Mouse (Mus musculus): ENCODE measurements around the gene Ddah1. TPM values are rescaled to one million over a fixed set of nuclear protein-coding genes. Genes with fewer than 3 reads are reported as not detected.

The Ddah1 gene
- total RNA-seq (2023): not detected

DNA sequence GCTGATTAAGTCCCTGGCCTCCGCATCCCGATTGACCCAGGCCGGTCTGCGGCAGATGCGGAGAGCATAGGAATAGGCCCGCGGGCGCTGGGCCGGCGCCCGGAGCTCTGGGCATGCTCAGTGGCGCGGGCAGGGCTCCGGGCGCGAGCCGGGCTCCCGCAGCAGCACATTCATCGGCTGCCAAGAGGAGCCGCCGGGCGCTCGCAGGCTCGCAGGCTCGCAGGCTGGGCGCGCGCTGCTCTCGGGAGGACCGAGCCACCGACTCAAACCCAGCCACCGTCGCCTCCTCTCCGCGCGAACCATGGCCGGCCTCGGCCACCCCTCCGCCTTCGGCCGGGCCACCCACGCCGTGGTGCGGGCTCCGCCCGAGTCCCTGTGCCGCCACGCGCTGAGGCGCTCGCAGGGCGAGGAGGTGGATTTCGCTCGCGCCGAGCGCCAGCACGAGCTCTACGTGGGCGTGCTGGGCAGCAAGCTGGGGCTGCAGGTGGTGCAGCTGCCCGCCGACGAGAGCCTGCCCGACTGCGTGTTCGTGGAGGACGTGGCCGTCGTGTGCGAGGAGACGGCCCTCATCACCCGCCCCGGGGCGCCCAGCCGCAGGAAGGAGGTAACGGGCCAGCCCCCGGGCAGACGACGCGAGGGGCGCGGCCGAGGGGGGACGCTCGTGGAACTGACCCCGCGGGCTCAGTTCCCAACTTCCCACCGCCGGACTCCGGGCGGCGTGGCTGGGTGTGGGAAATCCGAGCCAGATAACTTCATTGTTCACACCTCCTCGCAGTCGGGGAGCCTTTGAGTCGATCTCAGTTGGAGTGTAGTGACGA is at the start of gene Ddah1:
Gene Ddah1, plus strand, starts transcription at position 115 of the 818 bp plus-strand sequence.

DNA sequence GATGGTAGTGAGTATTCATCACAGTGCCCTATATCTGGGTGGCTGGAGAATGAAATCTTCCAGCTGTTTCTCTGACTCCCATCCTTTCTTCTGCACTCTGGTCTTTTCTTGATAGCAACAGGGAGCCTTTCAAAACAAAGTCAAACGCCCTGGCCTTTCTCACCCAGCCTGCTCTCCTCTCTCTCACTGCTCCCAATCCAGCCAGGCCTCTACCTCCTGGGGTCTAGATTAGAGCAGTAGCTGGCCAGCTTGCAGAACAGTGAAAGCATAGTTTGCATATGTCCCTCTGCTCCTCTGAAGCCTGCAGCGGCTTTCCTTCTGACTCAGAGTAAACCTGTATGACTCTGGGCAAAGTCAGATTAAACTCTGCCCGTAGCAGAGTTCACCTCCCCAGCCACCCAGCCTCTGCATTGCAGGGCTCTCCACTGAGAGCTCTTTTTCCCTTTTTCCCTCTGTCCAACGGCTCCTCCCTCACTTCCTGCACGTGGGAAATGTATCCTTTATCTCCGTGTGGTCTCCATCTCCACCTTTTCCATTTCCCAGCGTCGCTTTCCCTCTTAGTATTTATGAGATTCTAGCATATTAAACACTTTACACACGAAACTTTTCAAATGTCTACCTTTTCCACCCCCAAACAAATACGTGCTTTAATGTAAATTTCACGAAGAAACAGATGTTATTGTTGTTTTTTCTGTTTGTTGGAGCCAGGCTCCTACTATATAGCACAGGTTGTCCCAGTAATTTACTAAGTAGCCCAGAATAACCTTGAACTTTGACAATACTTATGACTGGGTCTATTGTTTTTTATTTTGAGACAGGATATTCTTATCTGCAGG is 163.8 kb downstream of the Ddah1 start, which contains the start of gene Bcl10:
Gene Bcl10, plus strand, starts transcription at position 786 of the 836 bp plus-strand sequence.

DNA sequence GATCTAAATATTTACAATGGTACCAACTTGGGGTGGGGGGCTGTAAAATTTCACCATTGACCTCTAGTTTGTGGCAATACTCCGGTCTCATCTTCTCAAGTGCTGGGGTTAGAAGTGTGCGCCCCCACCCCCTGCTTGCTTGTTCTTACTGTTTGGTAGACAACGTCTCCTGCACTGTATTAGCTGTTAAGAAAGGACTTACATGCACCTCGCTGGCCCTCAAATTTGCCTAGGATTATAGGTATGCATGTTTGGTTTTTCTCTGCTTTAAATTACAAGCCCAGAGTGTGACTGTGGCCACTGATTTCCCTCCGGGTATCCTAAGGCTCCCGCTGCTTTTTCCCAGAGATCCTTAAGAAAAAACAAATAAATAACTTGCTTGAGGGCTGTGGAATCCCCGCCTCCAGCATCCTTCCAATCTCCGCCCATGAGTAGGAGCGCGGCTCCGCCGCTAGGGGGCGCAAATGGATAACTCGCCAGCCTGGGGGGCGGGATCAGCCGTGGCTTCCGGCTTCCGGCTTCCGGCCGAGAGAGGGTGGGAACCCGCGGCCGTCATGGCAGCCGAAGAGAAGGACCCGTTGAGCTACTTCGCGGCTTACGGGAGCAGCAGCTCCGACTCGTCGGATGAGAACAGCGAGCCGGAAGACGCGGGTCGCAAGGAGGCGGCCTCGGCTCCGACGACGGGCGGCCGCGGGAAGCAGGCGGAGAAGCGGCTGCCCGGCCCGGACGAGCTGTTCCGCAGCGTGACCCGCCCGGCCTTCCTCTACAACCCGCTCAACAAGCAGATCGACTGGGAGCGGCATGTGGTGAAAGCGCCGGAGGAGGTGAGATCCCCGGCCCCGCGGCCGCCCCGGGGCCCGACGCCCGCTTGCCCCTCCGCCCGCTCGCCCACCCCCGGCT is 179.3 kb downstream of the Ddah1 start, which contains the start of gene 2410004B18Rik:
Gene 2410004B18Rik, plus strand, starts transcription at position 510 of the 900 bp plus-strand sequence.

Other genes starting within 250 kb of the Ddah1 start
- gene Znhit6, start 182.5 kb upstream of the Ddah1 start, total RNA-seq (2023): 18.2 TPM
- gene Ccn1, start 108.7 kb upstream of the Ddah1 start, total RNA-seq (2023): 0.26 TPM
- 87.9 TPM for gene Bcl10, start 164.1 kb downstream of the Ddah1 start, total RNA-seq (2023)
- 52.7 TPM for gene 2410004B18Rik, start 179.3 kb downstream of the Ddah1 start, total RNA-seq (2023)
- gene Syde2, start 229.2 kb downstream of the Ddah1 start, total RNA-seq (2023): 1.9 TPM

All from CD4-positive naive resting alpha-beta T cell, adult 76 days (primary cell).